Mouse (Mus musculus): ENCODE measurements at regions not wholly inside any gene's neighbourhood (a gene's known extent, or its start where the extent isn't known, plus 50 kb on each side); places are given as distances from the start of the nearest gene placed in this dataset.

DNA sequence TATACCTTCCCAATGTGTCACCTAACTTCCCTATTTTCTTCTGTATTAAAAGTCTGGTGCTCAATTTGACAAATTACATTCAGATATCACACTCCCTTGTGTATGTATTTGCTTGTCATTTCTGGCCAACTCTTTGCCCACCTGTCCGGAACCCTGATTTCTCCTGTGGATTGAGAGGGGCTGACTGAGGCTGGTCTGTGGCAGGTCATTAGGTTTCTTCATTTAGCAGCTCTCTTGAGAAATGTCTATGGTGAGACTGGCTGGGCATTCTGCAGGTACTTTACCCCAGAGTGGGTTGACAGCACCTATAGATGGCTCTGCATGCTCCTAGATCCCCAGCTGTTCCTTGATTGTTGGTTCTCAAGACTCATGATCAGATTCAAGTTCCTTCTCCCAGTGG is 139.8 kb upstream of the Slc22a23 start:
- no peak for TF ChIP-seq CTCF (IDR thresholded peaks at IDR 0.05)
- TF ChIP-seq EP300 (IDR thresholded peaks at IDR 0.05), result no peak

Measured in lung, postnatal 0 days (tissue).